Mouse (Mus musculus): ENCODE measurements at regions not wholly inside any gene's neighbourhood (a gene's known extent, or its start where the extent isn't known, plus 50 kb on each side); places are given as distances from the start of the nearest gene placed in this dataset.

DNA sequence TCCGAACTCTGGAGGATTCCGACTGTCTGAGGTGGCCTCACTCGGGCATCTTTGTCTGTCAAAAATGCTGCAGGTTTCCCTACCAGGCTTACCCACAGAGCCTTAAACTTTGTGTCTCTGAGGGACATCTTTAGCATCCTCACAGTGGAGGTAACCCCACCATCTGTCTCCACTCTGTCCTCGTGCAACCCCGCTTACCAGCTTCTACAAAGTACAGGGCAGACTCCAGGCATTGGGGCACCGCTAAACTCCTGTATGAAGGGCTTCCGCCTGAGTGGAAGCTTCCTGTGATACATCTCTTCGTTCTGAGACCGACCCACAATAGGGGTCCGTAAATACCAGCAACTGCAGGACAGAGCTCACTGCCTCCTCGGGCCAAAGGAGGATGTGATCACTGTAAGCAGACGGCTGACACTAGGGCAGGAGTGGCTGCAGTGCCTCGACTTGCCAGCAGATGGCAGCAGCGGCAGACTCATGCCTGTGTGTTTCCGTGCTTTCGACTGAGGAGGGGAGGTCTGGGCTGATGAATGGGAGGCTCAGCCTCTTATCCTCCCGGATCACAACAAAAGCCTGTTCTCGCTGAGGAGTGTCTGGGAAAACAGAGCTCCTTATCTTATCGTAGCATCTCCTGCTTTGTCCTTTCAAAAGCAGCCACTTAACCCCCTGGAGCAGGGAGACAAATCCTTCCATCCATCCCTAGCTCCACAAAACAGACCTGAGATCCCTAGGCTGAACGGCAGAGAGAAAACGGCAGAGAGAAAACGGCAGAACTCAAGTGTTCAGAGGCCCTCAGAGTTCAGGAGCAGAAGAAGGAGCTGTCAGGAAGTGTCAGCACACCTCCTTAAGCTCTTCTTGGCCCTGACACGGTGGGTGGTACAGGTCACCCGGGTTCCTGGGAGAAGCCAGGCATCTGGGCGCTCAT lies 78.1 kb upstream of the Prok2 start:
- intact Hi-C loops (cut with DNase I): loop anchor here (1.0 to 10.0 kb wide), 7 partner anchors 98 to 1073 kb away; partner anchors contain the start of gene Rybp
- Histone ChIP-seq H3K79me2 (replicated peaks; ENCODE audit: control insufficient read depth, insufficient read depth, low read length) (no peaks in the 10 kb centered on the region), H3K4me1 (ENCODE audit: control insufficient read depth, insufficient read depth, low read length) (no peaks in the 10 kb centered on the region), H3K27me3 (ENCODE audit: control insufficient read depth, insufficient read depth, low read length) (no peaks in the 10 kb centered on the region), H3K27ac (no peak overlapping the region), H3K4me3 (no peak overlapping the region), H3K36me3 (ENCODE audit: control insufficient read depth, insufficient read depth, low read length) (no peaks in the 10 kb centered on the region), H3K9ac (ENCODE audit: low read depth, low read length) (no peak overlapping the region)
- TF ChIP-seq EP300 (IDR thresholded peaks at IDR 0.05; ENCODE audit: insufficient read depth, low read depth, low read length) (peak; percentile 77), CTCF (IDR thresholded peaks at IDR 0.05) (no peak)
- 23% methylated on average over 25 of the region's 25 CpGs for WGBS
- peak; percentile 83 to 93 for DNase-seq

DNA sequence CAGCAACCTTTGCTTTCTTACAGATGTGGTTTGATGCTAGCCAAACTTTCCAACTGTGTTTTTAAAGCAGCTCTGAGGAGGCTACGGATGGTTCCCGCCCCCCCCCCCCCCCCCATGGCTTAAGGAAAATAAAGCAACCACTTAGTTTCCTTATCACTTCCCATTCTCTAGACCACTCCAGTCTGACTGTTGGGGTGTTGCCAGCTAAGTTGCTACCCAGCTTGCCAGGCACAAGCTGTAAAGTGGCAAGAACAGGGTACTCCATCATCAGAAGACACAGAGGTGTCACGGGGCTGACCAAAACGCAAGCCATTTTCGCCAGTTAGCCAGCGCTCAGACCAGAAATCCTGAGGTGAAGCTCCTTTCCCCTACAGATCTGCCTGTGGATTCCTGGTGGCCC lies 74.7 kb upstream of the Prok2 start:
- Histone ChIP-seq H3K27ac (no peak overlapping the region), H3K36me3 (ENCODE audit: control insufficient read depth, insufficient read depth, low read length) (no peaks in the 10 kb centered on the region), H3K27me3 (ENCODE audit: control insufficient read depth, insufficient read depth, low read length) (no peaks in the 10 kb centered on the region), H3K9ac (ENCODE audit: low read depth, low read length) (no peak overlapping the region), H3K4me3 (no peak overlapping the region), H3K79me2 (replicated peaks; ENCODE audit: control insufficient read depth, insufficient read depth, low read length) (no peaks in the 10 kb centered on the region), H3K4me1 (ENCODE audit: control insufficient read depth, insufficient read depth, low read length) (no peaks in the 10 kb centered on the region)
- intact Hi-C loops (cut with DNase I): loop anchor here (5.0 to 10.0 kb wide), 4 partner anchors 101 to 711 kb away; partner anchors contain the start of gene Rybp
- no peak for DNase-seq
- 49% methylated on average over 6 of the region's 6 CpGs for WGBS
- TF ChIP-seq CTCF (IDR thresholded peaks at IDR 0.05): no peak
- TF ChIP-seq POLR2A (IDR thresholded peaks at IDR 0.05; ENCODE audit: insufficient read depth, low read depth, low read length): no peak
- TF ChIP-seq EP300 (IDR thresholded peaks at IDR 0.05; ENCODE audit: insufficient read depth, low read depth, low read length): no peak

DNA sequence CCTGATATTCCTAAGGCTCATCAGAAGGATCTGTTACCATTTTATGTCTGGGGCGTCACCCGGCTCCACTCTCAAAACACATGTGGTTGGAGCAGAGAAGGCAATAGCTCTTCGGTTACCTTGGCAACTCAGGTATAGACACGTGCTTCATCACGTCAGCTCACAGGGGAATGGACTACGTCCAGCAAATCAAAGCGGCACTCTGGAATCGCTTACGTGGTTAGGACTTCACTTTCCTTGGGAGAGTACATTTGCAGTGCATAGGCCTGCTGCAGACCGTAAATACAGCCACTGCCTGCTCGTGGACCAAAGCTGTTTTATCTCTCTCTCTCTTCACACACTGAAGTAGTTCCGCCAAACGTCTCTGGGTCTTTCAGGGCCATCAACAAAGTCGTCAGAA lies 74.1 kb upstream of the Prok2 start:
- intact Hi-C loops (cut with DNase I): loop anchor here (5.0 to 10.0 kb wide), 4 partner anchors 102 to 712 kb away; partner anchors contain the start of gene Rybp
- Histone ChIP-seq H3K27ac (no peak overlapping the region), H3K9ac (ENCODE audit: low read depth, low read length) (no peak overlapping the region), H3K79me2 (replicated peaks; ENCODE audit: control insufficient read depth, insufficient read depth, low read length) (no peaks in the 10 kb centered on the region), H3K4me3 (no peak overlapping the region), H3K27me3 (ENCODE audit: control insufficient read depth, insufficient read depth, low read length) (no peaks in the 10 kb centered on the region), H3K36me3 (ENCODE audit: control insufficient read depth, insufficient read depth, low read length) (no peaks in the 10 kb centered on the region), H3K4me1 (ENCODE audit: control insufficient read depth, insufficient read depth, low read length) (no peaks in the 10 kb centered on the region)
- WGBS: 53% methylated on average over 14 of the region's 14 CpGs
- TF ChIP-seq EP300 (IDR thresholded peaks at IDR 0.05; ENCODE audit: insufficient read depth, low read depth, low read length) (no peak), POLR2A (IDR thresholded peaks at IDR 0.05; ENCODE audit: insufficient read depth, low read depth, low read length) (no peak), CTCF (IDR thresholded peaks at IDR 0.05) (no peak)
- no peak for DNase-seq

DNA sequence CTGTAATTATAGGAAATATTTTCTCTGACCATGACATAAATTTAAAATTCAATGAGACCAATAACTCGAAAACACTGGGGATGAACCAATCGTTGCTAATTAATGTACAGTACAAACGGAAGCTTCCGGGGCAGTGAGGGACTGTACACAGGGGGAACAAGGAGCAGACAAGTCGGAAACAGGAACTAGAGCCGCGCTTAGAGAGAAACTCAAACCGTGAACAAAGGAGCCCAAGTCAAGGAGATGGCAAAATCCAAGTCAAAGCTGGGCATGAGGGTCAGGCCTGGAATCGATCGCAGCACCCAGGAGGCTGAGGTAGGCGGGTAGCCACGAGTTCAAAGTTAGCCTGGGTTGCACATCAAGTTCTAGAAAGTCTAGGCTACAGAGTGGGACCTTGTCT lies 70.2 kb upstream of the Prok2 start:
- H3K27ac ChIP-seq: no peak overlapping the region
- H3K27me3 ChIP-seq (ENCODE audit: control insufficient read depth, insufficient read depth, low read length): no peaks in the 10 kb centered on the region
- H3K36me3 ChIP-seq (ENCODE audit: control insufficient read depth, insufficient read depth, low read length): no peaks in the 10 kb centered on the region
- 88% methylated on average over 12 of the region's 12 CpGs for WGBS
- H3K4me3 ChIP-seq: no peak overlapping the region
- intact Hi-C loops (cut with DNase I): no loop called here
- DNase-seq: no peak
- H3K4me1 ChIP-seq (ENCODE audit: control insufficient read depth, insufficient read depth, low read length): no peaks in the 10 kb centered on the region
- TF ChIP-seq CTCF (IDR thresholded peaks at IDR 0.05) (no peak), POLR2A (IDR thresholded peaks at IDR 0.05; ENCODE audit: insufficient read depth, low read depth, low read length) (no peak), EP300 (IDR thresholded peaks at IDR 0.05; ENCODE audit: insufficient read depth, low read depth, low read length) (no peak)
- no peak overlapping the region for H3K9ac ChIP-seq (ENCODE audit: low read depth, low read length)
- no peaks in the 10 kb centered on the region for H3K79me2 ChIP-seq (replicated peaks; ENCODE audit: control insufficient read depth, insufficient read depth, low read length)

DNA sequence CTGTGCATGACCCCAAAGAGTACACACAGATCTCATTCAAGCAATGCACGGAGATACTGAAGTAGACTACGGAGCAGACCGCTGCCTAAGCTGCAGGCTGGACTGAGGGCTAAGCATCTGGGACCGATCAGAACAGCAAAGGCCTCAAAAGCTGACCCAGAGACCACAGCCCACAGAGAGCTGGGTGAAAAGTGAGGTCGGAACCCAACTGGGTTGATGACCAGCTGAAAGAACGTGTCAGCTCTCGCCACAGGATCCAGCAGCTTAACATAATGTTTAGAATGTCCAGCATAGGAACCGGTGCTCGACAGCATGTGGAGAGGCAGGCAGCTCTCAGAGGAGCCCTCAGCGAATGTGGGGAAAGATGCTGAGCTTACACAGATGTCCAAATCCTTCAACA lies 67.4 kb upstream of the Prok2 start:
- WGBS: 68% methylated on average over 10 of the region's 10 CpGs
- no peak for DNase-seq
- intact Hi-C loops (cut with DNase I): no loop called here

DNA sequence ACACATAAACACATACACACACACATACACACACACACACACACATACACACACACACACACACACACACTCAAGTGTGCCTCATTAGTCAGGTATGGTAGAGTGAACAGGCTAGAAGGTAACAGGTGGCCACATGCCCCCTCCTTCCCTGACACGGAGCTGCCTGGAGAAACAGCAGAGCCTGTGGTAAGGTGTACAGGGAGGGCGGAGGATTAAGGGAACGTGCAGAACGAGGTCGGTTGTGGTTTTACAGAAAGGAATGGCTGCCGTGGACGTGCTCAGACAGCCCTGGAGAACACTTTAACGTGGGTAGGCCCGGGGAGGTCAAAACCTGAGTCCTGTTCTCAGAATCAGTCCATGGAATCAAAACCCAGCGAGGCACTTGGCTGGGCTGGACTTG lies 66.2 kb upstream of the Prok2 start:
- 83% methylated on average over 10 of the region's 10 CpGs for WGBS
- no peaks in the 10 kb centered on the region for H3K27me3 ChIP-seq (ENCODE audit: control insufficient read depth, insufficient read depth, low read length)
- DNase-seq: no peak
- no peak overlapping the region for H3K4me3 ChIP-seq
- no peaks in the 10 kb centered on the region for H3K4me1 ChIP-seq (ENCODE audit: control insufficient read depth, insufficient read depth, low read length)
- TF ChIP-seq POLR2A (IDR thresholded peaks at IDR 0.05; ENCODE audit: insufficient read depth, low read depth, low read length) (no peak), EP300 (IDR thresholded peaks at IDR 0.05; ENCODE audit: insufficient read depth, low read depth, low read length) (no peak), CTCF (IDR thresholded peaks at IDR 0.05) (no peak)
- H3K9ac ChIP-seq (ENCODE audit: low read depth, low read length): no peak overlapping the region
- no peaks in the 10 kb centered on the region for H3K79me2 ChIP-seq (replicated peaks; ENCODE audit: control insufficient read depth, insufficient read depth, low read length)
- H3K36me3 ChIP-seq (ENCODE audit: control insufficient read depth, insufficient read depth, low read length): no peaks in the 10 kb centered on the region
- H3K27ac ChIP-seq: no peak overlapping the region
- intact Hi-C loops (cut with DNase I): no loop called here

More for the DNA sequence above, 67.4 kb upstream of the Prok2 start:
- Histone ChIP-seq H3K4me1 (ENCODE audit: control insufficient read depth, insufficient read depth, low read length) (no peaks in the 10 kb centered on the region), H3K36me3 (ENCODE audit: control insufficient read depth, insufficient read depth, low read length) (no peaks in the 10 kb centered on the region), H3K4me3 (no peak overlapping the region), H3K27ac (no peak overlapping the region), H3K27me3 (ENCODE audit: control insufficient read depth, insufficient read depth, low read length) (no peaks in the 10 kb centered on the region), H3K79me2 (replicated peaks; ENCODE audit: control insufficient read depth, insufficient read depth, low read length) (no peaks in the 10 kb centered on the region), H3K9ac (ENCODE audit: low read depth, low read length) (no peak overlapping the region)
- no peak for TF ChIP-seq POLR2A (IDR thresholded peaks at IDR 0.05; ENCODE audit: insufficient read depth, low read depth, low read length)
- no peak for TF ChIP-seq EP300 (IDR thresholded peaks at IDR 0.05; ENCODE audit: insufficient read depth, low read depth, low read length)
- TF ChIP-seq CTCF (IDR thresholded peaks at IDR 0.05): no peak
